Mouse (Mus musculus): ENCODE results near the gene Cd69.

The Cd69 gene

DNA sequence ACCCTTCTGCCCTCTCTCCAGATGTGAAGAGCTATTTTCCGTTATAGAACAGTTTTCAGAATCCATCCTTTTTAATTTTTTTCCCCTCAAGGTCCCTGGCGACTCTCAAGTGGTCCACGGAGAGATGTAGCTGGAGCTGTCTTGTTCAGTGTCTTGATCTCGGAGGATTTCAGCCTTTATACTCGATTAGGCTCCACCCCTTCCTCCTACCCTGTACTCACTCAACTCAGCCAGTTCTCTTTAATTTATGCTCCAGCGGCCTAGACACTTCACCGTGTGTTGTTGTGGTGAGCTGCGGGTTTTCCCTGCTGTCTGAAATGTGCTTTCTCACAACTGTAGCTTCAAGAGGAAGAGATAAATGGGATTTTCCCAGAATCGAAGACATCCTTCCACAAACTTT, at the start of gene Cd69:
Gene Cd69 (minus strand): TSS at position 217 of the 400 bp plus-strand sequence.
- DNase-seq (ENCODE audit: low read depth, low spot score): no peak

DNA sequence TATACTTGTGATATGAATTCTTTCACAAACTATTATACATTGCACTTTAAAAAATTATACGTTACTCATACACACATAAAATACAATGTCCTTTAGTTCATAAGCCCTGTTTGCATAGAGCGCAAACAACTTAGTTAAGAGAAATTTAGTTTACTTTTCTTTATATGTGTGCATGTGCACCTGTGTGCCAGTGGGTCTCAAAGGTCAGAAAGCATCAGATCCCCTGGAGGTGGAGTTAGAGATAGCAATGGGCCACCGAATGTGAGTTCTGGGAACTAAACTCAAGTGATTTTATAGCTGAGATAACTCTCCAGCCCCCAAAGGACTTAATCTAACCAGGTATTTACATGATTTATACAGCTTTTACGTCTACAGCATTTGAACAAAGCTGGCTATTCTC, 44.1 kb upstream of the Cd69 start:
- no peak for DNase-seq (ENCODE audit: low read depth, low spot score)

DNA sequence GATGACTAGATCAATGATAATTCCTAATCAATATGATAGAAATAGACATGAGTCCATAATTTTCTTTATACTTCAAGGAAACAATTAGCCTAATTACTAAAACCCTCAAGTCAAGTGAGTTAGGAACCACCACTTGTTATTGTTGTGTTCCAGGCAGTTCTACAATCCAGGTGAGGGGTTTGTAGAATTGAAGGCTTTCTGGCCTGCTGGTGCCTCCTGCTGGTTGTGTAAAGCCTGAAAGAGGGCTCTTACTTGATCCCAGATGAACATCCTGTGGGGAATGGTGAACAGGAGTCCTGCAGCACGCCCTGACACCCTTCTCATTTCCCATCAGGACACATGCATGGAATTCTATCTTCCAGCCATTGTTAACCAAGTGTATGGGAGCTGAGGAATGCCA, 43.2 kb upstream of the Cd69 start:
- DNase-seq (ENCODE audit: low read depth, low spot score): peak; percentile 6

DNA sequence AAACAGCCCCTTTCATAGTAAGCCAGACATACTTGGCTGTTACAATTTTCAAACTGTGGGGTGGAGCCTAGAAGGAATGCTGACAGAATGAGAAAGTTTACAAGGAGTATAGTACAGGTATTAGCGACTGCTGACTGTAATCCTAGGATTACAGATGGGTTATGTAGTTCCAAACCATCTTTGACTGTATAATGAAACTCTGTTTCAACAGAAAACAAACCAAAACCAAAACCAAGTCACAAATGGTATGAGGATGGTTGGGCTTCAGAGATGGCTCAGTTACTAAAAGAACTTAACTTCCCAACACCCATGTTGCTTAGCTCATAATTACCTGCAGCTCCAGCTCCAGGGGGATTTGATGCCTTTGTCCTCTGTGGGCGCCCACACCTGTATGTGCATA, 41.2 kb upstream of the Cd69 start:
- no peak for DNase-seq (ENCODE audit: low read depth, low spot score)

DNA sequence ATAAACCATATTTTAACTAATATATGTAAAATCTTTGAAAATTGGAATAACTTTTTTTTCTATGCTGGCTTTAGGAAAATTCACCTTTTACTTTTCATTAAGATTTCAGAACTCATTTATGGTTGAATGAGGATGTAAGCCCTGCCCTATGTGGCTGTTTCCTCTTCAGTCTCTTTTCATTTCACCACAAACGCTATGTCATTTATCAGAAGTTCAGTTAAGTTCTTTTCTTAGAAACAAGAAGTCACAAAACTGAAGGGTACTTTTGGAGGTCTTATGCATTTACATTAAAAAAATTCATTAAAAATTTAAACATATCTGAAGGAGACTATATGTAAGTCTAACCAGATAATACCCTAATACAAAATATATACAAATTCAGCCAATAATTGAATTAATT, 40.5 kb upstream of the Cd69 start:
- DNase-seq (ENCODE audit: low read depth, low spot score): no peak

DNA sequence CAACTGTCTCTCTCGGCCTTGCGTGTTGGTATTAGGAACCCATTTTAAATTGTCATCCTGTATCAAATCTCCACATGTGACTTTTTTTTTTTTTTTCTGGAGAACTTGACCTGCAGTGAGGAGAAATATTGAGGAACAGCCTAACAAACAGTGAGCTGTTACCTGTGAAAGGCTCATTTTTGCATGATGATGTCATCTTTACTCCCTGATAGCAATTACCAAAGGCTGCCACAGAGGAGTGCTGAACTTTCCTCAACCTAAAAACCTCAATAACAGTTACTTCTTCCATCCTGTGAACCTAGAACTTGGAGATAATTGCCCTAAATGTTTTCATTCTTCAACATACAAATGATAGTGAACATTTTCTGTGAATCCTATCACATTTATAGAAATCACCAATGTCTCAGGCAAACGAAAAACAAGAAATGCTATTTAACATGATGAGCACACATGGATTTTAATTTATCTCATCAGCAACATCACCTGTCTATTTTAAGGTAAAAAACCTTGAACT, 39.5 kb upstream of the Cd69 start:
- no peak for DNase-seq (ENCODE audit: low read depth, low spot score)

DNA sequence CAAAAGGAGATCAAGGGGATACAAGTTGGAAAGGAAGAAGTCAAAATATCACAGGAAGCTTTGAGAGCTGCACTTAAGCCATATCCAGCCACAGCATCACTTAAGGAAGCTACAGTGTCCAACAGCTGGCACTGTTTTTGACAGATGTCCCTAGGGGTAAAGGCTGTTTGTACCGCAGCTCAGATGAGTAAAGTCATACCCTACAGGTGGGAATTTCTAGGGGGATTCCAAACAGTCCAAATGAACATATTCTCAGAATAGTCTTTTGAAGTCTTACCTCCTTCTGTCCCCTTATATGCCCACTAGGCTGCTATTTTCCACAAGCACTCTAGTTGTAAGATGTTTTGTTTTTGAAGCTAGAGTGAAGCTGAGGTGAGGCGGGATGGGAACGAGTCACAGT, 37.3 kb upstream of the Cd69 start:
- DNase-seq (ENCODE audit: low read depth, low spot score): no peak

DNA sequence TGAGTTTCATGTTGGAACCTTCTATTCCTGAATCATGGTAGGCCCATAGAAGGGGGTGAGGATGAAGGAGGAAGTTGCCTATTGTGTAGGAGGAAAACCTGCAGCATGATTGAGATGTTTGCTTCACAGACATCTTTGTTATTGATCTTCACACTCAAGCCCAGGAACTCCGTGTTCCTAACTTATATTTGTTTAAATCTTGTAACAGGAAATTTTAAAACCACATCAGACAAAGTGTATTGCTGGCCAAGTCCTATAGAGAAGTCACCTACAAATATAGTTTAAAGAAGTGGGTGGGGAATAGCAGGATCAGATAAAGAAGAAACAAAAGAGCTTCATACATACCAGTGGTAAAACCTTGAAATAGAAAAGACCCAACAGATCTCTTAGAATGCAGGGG, 28.9 kb upstream of the Cd69 start:
- no peak for DNase-seq (ENCODE audit: low read depth, low spot score)

DNA sequence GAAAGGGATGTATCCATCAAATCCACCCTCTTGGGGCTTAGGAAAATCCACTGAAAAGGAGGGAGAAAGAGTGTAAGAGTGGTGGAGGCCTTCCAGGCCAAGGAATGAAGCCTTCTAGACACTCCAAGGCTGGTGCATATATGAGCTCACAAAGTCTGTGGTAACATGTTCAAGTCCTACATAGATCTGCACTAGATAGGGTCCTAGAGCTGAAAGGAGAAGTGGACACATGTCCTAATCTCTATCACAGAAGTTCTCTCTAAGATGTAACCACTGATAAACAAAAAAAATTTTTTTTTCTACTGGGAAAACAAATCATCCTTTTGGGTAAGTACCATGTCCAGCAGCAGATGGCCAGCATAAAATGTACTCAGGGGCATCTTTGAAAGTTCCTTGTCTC, 13.5 kb upstream of the Cd69 start:
- no peak for DNase-seq (ENCODE audit: low read depth, low spot score)

DNA sequence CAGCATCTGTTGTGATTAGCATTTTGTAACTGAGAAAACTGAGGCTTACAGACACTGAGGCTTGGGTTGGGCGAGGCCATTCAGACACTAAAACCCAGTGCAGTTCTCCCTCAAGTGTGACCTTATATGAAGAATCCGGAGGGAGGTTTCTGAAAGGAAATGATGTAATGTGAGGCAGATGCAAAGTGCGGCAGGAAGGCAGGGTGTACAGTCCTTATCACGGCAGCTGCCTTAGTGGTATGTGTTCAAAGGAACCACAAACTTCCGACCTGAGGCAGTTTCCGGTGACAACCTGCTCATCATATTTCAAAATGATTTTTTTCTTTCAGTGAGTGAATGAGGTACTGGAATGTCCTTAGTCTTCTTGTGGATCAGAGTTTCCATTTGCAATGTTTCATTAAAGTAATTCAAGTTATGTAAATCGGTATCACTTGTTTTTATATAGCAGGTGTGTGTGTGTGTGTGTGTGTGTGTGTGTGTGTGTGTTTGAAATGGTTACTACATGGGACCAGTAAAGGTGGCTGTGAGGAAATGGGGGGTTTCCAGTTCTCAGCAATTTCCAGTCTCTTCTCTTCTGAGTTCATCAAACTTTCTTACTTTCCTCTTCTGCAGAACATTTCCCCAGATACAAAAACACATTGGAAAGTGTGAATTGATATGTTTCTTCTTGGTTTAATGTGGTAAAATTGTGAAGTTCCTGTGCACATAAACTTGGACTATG, 9.3 kb upstream of the Cd69 start:
- DNase-seq (ENCODE audit: low read depth, low spot score): no peak

DNA sequence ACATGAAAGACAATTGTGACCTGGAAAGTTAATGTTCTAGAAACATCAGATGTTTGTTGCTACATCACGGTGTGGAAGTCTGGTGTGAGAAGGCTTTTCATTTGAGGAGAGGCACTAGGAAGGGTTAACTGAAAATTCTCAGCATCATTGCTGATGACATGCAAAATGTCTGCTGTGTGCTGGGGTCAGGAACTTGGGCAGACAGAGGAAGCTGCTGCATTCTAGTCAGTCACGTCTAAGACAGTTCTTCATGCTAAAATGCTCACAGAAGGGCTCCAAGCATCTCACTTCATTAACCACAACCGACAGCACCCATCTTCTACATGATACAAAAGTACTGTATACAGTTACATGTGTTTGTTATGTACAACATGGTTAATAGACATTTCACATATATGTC, 8.0 kb upstream of the Cd69 start:
- DNase-seq (ENCODE audit: low read depth, low spot score): no peak

DNA sequence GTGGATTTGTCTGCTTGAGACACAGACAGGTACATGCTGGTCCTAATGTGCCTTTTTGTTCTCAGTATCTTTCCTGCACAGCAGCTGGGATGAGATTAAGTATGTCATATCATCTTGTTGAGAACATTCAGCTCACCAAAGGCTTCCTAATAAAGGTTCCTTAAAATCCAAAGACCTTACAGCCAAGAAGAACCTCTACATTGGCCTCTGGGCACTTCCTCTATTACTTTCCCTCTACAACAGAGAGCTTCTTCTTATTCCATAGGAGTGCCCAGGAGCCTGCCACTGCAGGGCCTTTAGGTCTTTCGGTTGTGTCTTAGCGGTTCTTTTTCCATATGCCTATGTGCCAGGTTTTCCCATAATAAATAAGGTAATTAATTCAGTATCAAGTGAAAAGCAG, 1.2 kb upstream of the Cd69 start:
- no peak for DNase-seq (ENCODE audit: low read depth, low spot score)

DNA sequence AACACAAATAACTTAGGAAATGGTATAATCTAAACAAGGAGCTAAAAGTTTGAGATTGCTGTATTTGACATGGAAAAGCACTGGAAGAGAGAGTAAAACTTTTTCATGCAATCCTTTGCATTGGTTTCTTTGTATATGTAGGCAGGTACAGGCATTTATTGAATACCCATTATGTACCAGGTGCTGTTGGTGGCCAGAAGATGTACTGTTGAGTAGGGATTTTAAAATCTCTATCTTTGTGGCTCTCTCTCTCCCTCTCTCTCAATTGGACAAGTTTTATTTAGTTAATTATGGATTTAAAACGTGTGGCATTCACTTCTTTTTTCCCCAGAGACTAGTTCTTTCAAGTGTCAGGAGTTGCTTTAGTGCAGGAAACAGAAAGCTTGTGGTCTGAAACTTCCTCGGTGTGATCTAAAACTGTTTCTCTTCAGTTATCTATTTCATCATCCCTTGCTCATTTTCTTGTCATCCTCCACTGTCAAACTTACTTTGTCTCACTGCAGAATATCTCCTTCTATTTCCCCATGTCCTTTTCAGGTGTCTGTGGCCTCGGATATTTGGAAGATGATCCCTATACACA, 478 bp upstream of the Cd69 start:
- no peak for DNase-seq (ENCODE audit: low read depth, low spot score)

DNA sequence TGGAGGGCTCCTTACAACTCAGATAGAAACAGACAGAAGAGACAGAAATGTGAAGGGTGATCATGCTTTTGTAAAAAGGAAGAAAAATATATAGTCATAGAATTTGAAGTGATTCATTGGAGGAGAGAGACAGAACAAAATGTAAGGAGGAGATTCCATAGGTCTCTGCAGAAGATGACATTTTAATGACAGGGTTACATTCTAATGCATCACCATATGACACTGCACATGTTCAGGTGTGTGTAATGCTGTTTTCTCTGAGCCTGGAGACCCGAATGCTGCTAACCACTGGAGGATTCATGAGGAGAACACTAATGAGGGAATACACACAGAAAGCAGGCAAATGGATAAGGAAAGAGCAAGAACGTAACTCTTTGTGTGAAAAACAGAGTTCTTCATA, 760 bp downstream of the Cd69 start:
- DNase-seq (ENCODE audit: low read depth, low spot score): no peak

DNA sequence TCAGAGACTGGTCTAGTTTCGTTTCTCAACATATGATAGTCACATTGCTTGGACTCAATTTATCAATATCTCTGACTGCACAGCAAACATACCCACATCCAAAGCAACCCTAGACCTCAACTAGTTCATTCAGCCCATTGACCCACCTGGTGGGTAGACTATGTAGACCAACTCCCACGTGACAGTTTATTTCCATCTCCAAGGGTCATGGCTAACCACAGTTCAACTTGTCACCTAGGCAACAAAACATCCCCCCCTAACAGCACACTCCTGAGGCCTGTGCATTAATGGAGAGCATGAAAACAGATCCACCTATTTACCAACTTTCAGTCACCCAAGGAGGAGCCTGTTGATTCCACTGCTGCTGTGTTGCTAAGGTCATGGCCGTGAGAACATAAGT, 1.6 kb downstream of the Cd69 start:
- DNase-seq (ENCODE audit: low read depth, low spot score): no peak

DNA sequence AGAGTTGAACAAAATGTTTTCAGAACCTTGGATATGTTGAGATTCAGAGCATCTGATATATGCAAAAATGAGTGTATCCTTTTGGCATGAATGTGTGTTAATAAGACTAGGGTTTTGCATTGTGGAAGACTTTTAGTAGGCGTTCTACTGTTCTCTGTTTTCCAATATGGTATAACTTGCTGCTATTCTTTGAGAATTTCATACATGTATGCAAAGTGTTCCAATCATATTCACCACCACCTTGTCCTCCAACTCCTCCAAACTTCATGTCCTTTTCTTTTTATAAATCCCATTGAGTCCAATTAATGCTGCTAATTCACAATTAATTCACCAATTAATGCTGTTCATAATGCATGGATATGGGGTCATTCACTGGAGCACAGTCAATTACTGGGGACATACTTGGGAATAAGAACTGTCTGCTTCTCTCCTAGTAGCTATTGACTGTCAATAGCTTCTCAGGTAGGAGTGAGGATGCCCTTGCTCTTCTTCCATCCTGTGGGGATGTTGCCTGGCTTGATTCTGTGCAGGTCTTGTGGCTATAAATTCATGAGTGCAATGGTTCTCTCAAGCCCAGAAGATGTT, 8.7 kb downstream of the Cd69 start:
- DNase-seq (ENCODE audit: low read depth, low spot score): no peak

DNA sequence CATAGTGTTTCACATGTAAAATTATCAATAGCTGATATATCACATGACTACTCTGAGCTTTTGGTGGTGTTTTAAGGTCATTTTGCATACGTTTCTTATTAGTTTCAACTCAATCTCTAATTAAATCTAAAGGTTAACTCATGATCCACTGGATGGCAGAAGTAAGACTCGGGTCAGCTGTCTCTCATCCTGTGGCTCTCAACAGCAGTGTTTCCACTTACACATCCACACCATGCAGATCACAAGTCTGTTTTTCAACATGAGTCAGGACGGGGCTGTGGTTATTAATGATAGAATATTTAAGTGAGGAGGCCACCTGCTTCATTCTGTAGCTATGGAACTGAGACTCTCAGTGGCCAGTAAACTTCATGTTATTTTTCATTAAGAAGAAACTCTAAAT, 9.4 kb downstream of the Cd69 start:
- no peak for DNase-seq (ENCODE audit: low read depth, low spot score)

DNA sequence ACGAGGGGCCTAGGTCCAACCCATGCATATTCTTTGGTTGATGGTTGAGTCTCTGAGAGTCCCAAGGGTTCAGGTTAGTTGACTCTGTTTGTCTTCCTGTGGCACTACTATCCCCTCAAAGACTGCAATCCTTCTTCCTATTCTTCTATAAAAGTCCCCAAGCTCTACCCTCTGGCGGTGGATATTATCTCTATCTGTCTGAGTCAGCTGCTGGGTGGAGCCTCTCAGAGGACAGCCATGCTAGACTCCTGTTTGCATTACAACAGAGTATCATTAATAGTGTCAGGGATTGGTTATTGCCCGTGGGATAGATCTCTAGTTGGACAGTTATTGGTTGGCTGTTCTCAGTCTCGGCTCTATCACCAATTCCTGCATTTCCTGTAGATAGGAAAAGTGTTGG, 14.3 kb downstream of the Cd69 start:
- DNase-seq (ENCODE audit: low read depth, low spot score): no peak

DNA sequence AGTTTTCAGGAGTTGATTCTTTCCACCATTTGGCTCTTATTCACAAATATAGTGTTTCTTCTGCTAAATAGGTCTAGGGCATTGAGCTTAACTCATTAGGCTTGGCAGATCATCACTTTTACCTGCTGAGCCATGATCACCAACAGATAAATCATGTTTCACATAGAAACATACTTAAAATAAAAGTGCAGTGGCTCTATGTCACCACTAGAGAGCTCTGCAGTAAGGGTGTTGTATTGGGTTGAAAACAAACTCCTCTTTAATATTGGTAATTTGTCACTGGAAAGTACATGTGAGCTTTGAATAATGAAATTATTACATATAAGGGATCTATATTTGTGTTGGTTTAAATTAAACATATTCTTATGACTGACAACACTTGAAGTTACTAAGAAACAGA, 15.2 kb downstream of the Cd69 start:
- DNase-seq (ENCODE audit: low read depth, low spot score): peak; percentile 35

DNA sequence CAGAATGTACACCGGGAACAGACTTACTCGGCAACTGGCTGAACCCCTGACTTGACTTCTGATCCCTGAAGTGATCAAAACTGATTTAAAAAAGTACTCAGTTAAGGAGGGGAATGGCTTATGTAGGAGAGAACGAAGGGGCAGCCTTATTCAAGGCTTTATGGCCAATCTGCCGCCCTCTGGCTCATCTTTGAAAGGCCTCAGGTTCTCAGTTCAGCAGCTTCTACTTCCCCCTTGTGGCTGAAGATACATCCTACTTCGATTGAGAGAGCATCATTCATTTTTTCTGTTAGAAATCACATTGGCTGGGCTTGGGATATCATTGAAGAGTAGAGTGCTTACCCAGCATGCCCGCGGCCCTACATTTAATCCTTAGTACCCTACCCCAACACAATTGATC, 19.2 kb downstream of the Cd69 start:
- DNase-seq (ENCODE audit: low read depth, low spot score): peak; percentile 66

DNA sequence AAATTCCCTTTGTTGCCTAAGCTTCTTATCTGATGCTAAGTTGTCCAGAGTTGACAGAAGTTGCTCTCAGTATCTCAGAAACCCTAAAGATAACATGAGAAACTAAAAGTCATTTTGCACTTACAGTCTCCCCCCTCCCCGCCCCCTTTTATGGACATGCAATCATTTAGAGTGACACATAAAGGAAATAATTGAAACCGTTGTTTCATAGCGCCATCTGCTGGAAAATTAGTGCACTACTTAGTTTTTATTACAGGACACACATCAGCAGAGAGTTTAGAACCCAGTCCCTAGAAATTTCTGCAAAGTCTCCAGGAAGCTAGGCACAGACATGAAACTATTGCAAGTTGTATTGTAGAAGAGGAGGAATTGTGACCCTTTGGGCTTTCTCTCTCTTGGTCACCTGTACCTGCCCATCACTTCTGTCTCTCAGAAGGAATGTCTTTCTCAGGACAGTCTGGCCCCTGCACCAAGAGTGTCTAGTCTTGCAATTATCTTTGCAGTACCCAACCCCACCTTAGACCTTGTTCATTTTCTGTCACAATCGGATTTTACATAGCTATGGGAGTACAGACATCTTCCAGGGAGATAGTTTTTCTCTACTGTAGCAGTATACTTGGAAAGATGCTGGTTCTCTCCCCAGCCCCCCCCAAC, 20.2 kb downstream of the Cd69 start:
- DNase-seq (ENCODE audit: low read depth, low spot score): peak; percentile 66

DNA sequence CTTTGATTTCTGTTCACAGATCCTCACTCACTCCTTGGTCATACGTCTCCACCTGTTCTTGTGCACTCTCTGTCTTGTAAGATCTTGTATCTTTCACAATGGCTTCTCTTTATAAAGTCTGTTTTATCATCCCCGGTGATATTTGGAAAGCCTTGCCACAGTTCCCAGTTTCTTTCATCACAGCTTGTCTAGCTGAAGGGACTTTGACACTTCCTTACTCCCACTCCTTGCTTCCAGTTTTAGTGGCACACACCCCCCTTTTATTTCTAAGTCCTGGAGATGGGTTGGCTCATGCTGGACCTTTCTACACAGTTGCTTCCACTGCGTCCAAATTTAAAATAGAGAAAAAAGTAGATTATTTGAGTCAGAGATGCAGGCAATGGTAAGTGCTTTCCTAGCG, 20.9 kb downstream of the Cd69 start:
- no peak for DNase-seq (ENCODE audit: low read depth, low spot score)

DNA sequence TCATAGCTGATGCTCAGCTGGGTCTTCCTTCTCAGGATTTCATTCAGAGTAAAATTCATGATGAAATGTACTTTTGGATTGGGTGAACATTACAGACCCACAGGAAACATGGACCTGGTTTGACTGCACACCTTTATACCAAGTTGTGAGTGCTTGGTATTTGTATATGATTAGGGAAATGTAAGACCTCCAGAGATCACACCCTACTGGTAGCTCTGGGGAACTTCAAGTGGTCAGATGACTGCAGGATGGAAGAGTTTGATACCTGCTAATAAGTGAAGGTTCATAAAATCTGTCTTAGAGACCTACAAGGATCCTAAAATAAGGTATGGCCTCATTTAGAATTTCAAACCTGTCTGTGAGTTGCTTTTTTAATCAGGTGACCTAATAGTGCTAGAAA, 27.0 kb downstream of the Cd69 start:
- DNase-seq (ENCODE audit: low read depth, low spot score): peak; percentile 43
